Comparison of ENCODE assay signal across 8 mouse cellular contexts in the genomic region with DNA sequence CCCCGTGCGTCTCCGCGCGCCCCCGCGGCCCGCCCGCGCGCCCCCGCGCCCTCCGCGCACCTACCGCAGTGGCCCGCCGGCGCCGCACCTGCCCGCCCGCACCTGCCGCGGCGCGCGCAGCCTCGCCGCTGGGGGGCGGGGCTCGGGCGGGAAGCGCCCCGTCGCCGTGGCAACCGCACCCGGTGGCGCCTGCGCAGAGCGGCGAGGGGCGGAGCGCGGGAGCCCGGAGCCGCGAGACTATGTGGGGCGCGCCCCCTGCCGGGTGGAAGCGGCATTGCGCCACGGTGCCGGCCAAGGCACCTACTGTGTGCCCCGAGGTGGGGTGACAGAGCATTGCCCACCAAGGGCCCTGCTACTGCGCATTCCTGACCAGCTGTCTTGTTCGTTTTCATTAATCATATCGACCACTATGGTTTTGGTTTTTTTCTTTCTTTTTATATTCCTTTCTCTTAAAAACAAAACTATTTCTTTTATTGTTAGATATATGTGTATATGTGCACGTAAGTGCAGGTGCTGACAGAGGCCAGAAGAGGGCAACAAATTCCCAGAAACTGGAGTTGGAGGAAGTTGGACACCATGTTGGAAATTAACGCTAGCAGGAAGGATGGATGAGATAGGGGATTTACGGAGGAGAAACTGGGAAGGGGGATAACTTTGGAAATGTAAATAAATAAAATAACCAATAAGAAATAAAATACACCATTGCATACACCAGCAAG. TPM values are rescaled to one million over a fixed set of nuclear protein-coding genes. Genes with fewer than 3 reads are reported as not detected.
DNase-seq lines count a peak whose midpoint lies in the region; ATAC-seq and TF ChIP-seq lines count a peak whose summit lies in the region.

Gene 2900026A02Rik (minus strand): TSS at position 90 of the 719 bp plus-strand sequence.

- ATAC-seq in forebrain, embryonic 11.5 days (replicated peaks; ENCODE audit: low FRiP score) = peak; percentile 19
- peak; percentile 63 for ATAC-seq in heart, embryonic 15.5 days (replicated peaks; ENCODE audit: insufficient number of reproducible peaks, insufficient read depth, low FRiP score, low read depth)
- ATAC-seq in liver, embryonic 13.5 days (ENCODE audit: low read depth) = peak; percentile 23; the same call in 1 of the 2 replicates

- no peaks in the 10 kb centered on the region for H3K27me3 ChIP-seq in forebrain, embryonic 11.5 days (ENCODE audit: control insufficient read depth, insufficient read depth, low read length)
- peaks cover 25% of the 10 kb centered on the region for H3K27me3 ChIP-seq in heart, embryonic 15.5 days
- H3K27me3 ChIP-seq in liver, embryonic 13.5 days = peaks cover 38% of the 10 kb centered on the region
- no peaks in the 10 kb centered on the region for H3K27me3 ChIP-seq in testis, adult 2 months (ENCODE audit: control insufficient read depth, insufficient read depth, low read length)

- no peaks in the 10 kb centered on the region for H3K36me3 ChIP-seq in forebrain, embryonic 11.5 days (ENCODE audit: control insufficient read depth, insufficient read depth, low read length)
- H3K36me3 ChIP-seq in heart, embryonic 15.5 days = no peaks in the 10 kb centered on the region
- no peaks in the 10 kb centered on the region for H3K36me3 ChIP-seq in liver, embryonic 13.5 days
- no peaks in the 10 kb centered on the region for H3K36me3 ChIP-seq in testis, adult 2 months (ENCODE audit: control insufficient read depth, insufficient read depth, low read length)

- peak; percentile 98 for TF ChIP-seq CTCF in testis, adult 2 months (IDR thresholded peaks at IDR 0.05; ENCODE audit: control insufficient read depth, insufficient read depth, insufficient replicate concordance, low read depth, low read length)

- peaks cover 9% of the 10 kb centered on the region for H3K4me1 ChIP-seq in forebrain, embryonic 11.5 days (replicated peaks; ENCODE audit: control insufficient read depth, insufficient read depth, low read length)
- peaks cover 24% of the 10 kb centered on the region for H3K4me1 ChIP-seq in heart, embryonic 15.5 days (replicated peaks)
- peaks cover 28% of the 10 kb centered on the region for H3K4me1 ChIP-seq in liver, embryonic 13.5 days (replicated peaks)
- peaks cover 19% of the 10 kb centered on the region for H3K4me1 ChIP-seq in testis, adult 2 months (ENCODE audit: control insufficient read depth, insufficient read depth, low read length)

- DNase-seq in 416B (ENCODE audit: low read depth) = peak; percentile 73
- peak; percentile 32 for DNase-seq in brain, embryonic 18.5 days (ENCODE audit: low read depth, low spot score)
- DNase-seq in forebrain, embryonic 11.5 days (ENCODE audit: low spot score) = peak; percentile 87
- peak; percentile 92 for DNase-seq in kidney, postnatal 14 days
- peak; percentile 15 for DNase-seq in liver, embryonic 13.5 days
- peak; percentile 36 to 51 for DNase-seq in natural killer cell, adult 2 months (ENCODE audit: low spot score in 2 of 2)

- no peak within 1 kb of the TSS for H3K27ac ChIP-seq in forebrain, embryonic 11.5 days (ENCODE audit: low read depth, low read length)
- peak within 1 kb of the TSS; percentile 29 for H3K27ac ChIP-seq in heart, embryonic 15.5 days
- peak within 1 kb of the TSS; percentile 77 for H3K27ac ChIP-seq in liver, embryonic 13.5 days
- peak within 1 kb of the TSS; percentile 60; the same call in 1 of the 2 replicates for H3K27ac ChIP-seq in testis, adult 2 months (ENCODE audit: control insufficient read depth, insufficient read depth, low read depth, low read length)

- TF ChIP-seq POLR2A in testis, adult 2 months (IDR thresholded peaks at IDR 0.05; ENCODE audit: control insufficient read depth, low read depth, low read length) = no peak

- H3K9ac ChIP-seq in forebrain, embryonic 11.5 days (ENCODE audit: low read length) = peak within 1 kb of the TSS; percentile 66
- peak within 1 kb of the TSS; percentile 63 for H3K9ac ChIP-seq in heart, embryonic 15.5 days
- H3K9ac ChIP-seq in liver, embryonic 13.5 days = peak within 1 kb of the TSS; percentile 58

- peak within 1 kb of the TSS; percentile 68 for H3K4me3 ChIP-seq in forebrain, embryonic 11.5 days (ENCODE audit: low read depth, low read length)
- H3K4me3 ChIP-seq in heart, embryonic 15.5 days = peak within 1 kb of the TSS; percentile 69
- H3K4me3 ChIP-seq in liver, embryonic 13.5 days (replicated peaks) = peak within 1 kb of the TSS; percentile 62
- H3K4me3 ChIP-seq in testis, adult 2 months (ENCODE audit: control insufficient read depth, low read depth, low read length) = peak within 1 kb of the TSS; percentile 91

- no peaks in the 10 kb centered on the region for H3K9me3 ChIP-seq in forebrain, embryonic 11.5 days (ENCODE audit: control insufficient read depth, low read length)
- no peaks in the 10 kb centered on the region for H3K9me3 ChIP-seq in heart, embryonic 15.5 days (replicated peaks)
- no peaks in the 10 kb centered on the region for H3K9me3 ChIP-seq in liver, embryonic 13.5 days (replicated peaks)

- H3K4me2 ChIP-seq in forebrain, embryonic 11.5 days (ENCODE audit: low read depth, low read length, severe bottlenecking) = peak within 1 kb of the TSS; percentile 97
- peak within 1 kb of the TSS; percentile 97 for H3K4me2 ChIP-seq in heart, embryonic 15.5 days
- peak within 1 kb of the TSS; percentile 77 for H3K4me2 ChIP-seq in liver, embryonic 13.5 days

- WGBS in forebrain, embryonic 11.5 days = 10% methylated on average over 47 of the region's 62 CpGs
- WGBS in heart, embryonic 15.5 days = 10% methylated on average over 44 of the region's 62 CpGs
- 8% methylated on average over 61 of the region's 62 CpGs for WGBS in liver, embryonic 13.5 days (ENCODE audit: insufficient replicate concordance)

RNA-seq across cellular contexts. Expression of gene 2900026A02Rik, which starts in this region (rescaled TPM):
- 2.2 and 3.4 TPM in 2 replicates for polyA plus RNA-seq in forebrain, embryonic 11.5 days (2014; fragmentation: Nextera tagmentation; extraction: Ambion mirVana)
- polyA plus RNA-seq in heart, embryonic 15.5 days (2015; fragmentation: Nextera tagmentation; extraction: Ambion mirVana) = 14.1 and 17.4 TPM in 2 replicates
- 0.98 and 1.2 TPM in 2 replicates for polyA plus RNA-seq in liver, embryonic 13.5 days (2015; fragmentation: Nextera tagmentation; extraction: Ambion mirVana)
- 2.1 and 2.2 TPM in 2 replicates for polyA plus RNA-seq in testis, adult 2 months (2012; rRNA removed)

Comparison
In these comparisons a context has a peak if more than half of its experiments do, and no peak if none do; other contexts are left out.
1. DNase-seq: peak in every context shown above with its lines; median percentile 92 in kidney, postnatal 14 days; 87 in forebrain, embryonic 11.5 days; 73 in 416B; 44 in natural killer cell, adult 2 months; 32 in brain, embryonic 18.5 days; 15 in liver, embryonic 13.5 days.